Mouse (Mus musculus) spleen, adult 2 months (tissue): ENCODE results near the gene Cks1b.

Source experiments
- CTCF ChIP-seq: fragments of 200-500 bp; IDR thresholded peaks from 2 replicates; pipeline ENCODE4 v1.5.1; 2011; ENCODE audit warnings: mild to moderate bottlenecking, inconsistent platforms; ENCODE audit not compliant: insufficient read depth, insufficient read length, insufficient replicate concordance; ENCODE audit errors: extremely low read depth
- POLR2A ChIP-seq: fragments of 200-500 bp; IDR thresholded peaks from 2 replicates; pipeline ENCODE4 v1.6.1; 2011; ENCODE audit warnings: low read depth, low read length, inconsistent platforms

DNA sequence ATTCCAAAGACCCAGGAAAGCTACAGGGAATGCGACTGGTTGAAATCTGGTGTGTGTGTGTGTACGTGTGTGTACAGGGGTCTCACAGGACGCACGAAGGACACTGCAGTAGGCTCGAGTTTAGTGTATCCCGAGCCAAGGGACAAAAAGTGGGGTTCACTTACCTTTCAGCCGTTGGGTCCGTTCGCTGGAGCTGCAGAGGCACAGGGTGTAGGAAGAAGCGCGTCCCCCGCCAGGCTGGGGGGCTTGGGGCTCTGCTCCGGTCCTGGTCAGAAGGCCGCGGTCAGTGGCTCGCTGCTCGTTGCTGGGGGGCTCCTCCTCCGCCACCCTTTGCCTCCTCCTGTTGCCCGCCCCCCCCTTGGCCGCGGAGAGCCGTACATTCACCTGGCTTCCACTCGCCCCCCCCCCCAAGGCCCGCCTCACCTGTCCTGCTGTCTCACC lies 25.3 kb downstream of the Cks1b start:
- TF ChIP-seq POLR2A (no peak), CTCF (no peak)
